ENCODE assay signal across 15 mouse cellular contexts in the genomic region with DNA sequence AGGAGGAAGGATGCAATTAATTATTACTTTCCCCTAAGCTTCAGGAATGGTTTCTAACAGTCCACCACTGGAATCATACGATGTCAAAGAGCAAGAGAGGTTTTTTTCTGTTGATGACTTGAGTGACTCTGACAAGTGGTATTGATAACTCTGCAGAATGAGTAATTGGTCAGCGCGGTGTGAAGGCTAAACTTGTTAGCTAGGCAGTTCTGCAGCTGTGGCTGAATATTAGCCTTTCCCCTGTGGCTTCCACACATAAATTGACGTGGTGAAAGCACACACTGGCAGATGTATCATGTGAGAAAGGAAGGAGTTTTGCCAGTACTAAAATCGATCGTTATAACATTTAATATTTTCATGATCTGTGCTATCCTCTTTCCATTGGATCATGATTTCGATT.
"Had no signal": no experiment of that assay in that cellular context is flagged by ENCODE, and none has a peak within 500 bp of the region (broad histone marks: within the 10 kb centered on the region; RNA-seq: fewer than 3 reads in every experiment).

No protein-coding gene starts in this region.

- H3K9ac ChIP-seq: kidney, embryonic 15.5 days; liver, embryonic 15.5 days; neural tube, embryonic 15.5 days; stomach, embryonic 15.5 days had no signal

- H3K4me3 ChIP-seq: kidney, embryonic 15.5 days; limb, embryonic 10.5 days; liver, embryonic 15.5 days; myocyte; neural tube, embryonic 15.5 days; stomach, embryonic 15.5 days had no signal

- H3K4me1 ChIP-seq: liver, embryonic 15.5 days; neural tube, embryonic 15.5 days; stomach, embryonic 15.5 days had no signal

- DNase-seq: kidney, adult 2 months; kidney, postnatal 14 days; lung, adult 2 months; lung, postnatal 4 days; right cerebral cortex, postnatal 4 days; thymus, adult 2 months; thymus, postnatal 25 days had no signal

- H3K4me2 ChIP-seq: kidney, embryonic 15.5 days; liver, embryonic 11.5 days; liver, embryonic 15.5 days; neural tube, embryonic 15.5 days; stomach, embryonic 15.5 days had no signal

- ATAC-seq: lung, postnatal 0 days had no signal

- H3K27ac ChIP-seq: kidney, embryonic 15.5 days; limb, embryonic 10.5 days; liver, embryonic 15.5 days; neural tube, embryonic 15.5 days; stomach, embryonic 15.5 days had no signal

- H3K9me3 ChIP-seq: kidney, embryonic 15.5 days; limb, embryonic 10.5 days; liver, embryonic 15.5 days; neural tube, embryonic 15.5 days; stomach, embryonic 15.5 days had no signal

- H3K27me3 ChIP-seq: kidney, embryonic 15.5 days; liver, embryonic 15.5 days; neural tube, embryonic 15.5 days; stomach, embryonic 15.5 days had no signal

- H3K36me3 ChIP-seq: kidney, embryonic 15.5 days; limb, embryonic 10.5 days; liver, embryonic 15.5 days; neural tube, embryonic 15.5 days; stomach, embryonic 15.5 days had no signal
